Mouse (Mus musculus) limb, embryonic 13.5 days (tissue): Measurements from ENCODE around the gene Hist4h4. TPM values are rescaled to one million over a fixed set of nuclear protein-coding genes. Genes with fewer than 3 reads are reported as not detected.
A peak's percentile ranks its signal among the peaks of the same experiment; 100 is the strongest.
"Not testable (repeated sequence)": the region's sequence is repeated elsewhere in the genome, so short reads cannot be mapped to it uniquely, and the experiment has no call there.

Experiments used
- ATAC-seq: fragments of 200-750 bp; cut with Nextera tagmentation; 2 replicates; pipeline ENCODE4 v1.8.0; 2017; ENCODE audit warnings: low read depth, moderate number of reproducible peaks, moderate TSS enrichment; ENCODE audit not compliant: low FRiP score
- H3K27ac ChIP-seq: fragments of 300-500 bp; sonication (generic); 2 replicates; pipeline ENCODE4 v1.5.1; 2015; ENCODE audit warnings: inconsistent platforms, mild to moderate bottlenecking, moderate library complexity
- H3K27me3 ChIP-seq: fragments of 300-500 bp; sonication (generic); 2 replicates; pipeline ENCODE4 v1.6.1; 2015; ENCODE audit warnings: mild to moderate bottlenecking, inconsistent platforms
- H3K36me3 ChIP-seq: fragments of 300-500 bp; sonication (generic); 2 replicates; pipeline ENCODE4 v1.6.1; 2015; ENCODE audit warnings: inconsistent platforms, mild to moderate bottlenecking, moderate library complexity
- H3K4me1 ChIP-seq: fragments of 300-500 bp; sonication (generic); 2 replicates; pipeline ENCODE4 v1.6.1; 2015; ENCODE audit warnings: inconsistent platforms
- H3K4me2 ChIP-seq: fragments of 300-500 bp; sonication (generic); replicated peaks from 2 replicates; pipeline ENCODE4 v1.6.1; 2015; ENCODE audit warnings: inconsistent platforms, mild to moderate bottlenecking, moderate library complexity
- H3K4me3 ChIP-seq: fragments of 300-500 bp; sonication (generic); 2 replicates; pipeline ENCODE4 v1.5.1; 2015; ENCODE audit warnings: moderate library complexity, mild to moderate bottlenecking, inconsistent platforms
- H3K9ac ChIP-seq: fragments of 300-500 bp; sonication (generic); 2 replicates; pipeline ENCODE4 v1.6.1; 2015; ENCODE audit warnings: mild to moderate bottlenecking, inconsistent platforms
- H3K9me3 ChIP-seq: fragments of 300-500 bp; sonication (generic); 2 replicates; pipeline ENCODE4 v1.6.1; 2016; ENCODE audit warnings: inconsistent platforms
- WGBS: fragments of 180-500 bp; shearing (Covaris S2); methylation state at CpG from one replicate; pipeline ENCODE4 v1.1.7; 2015; 5-methylcytosine and 5-hydroxymethylcytosine counted together
- polyA plus RNA-seq: library from polyadenylated mRNA; unstranded; fragments of >200 nt; fragmentation: Nextera tagmentation; extraction: Ambion mirVana; gene quantifications from 2 replicates; pipeline ENCODE4 v1.2.1, GENCODE M21; 2015

The Hist4h4 gene
- polyA plus RNA-seq, 1 experiment from 2014 or later: 0.74 TPM

DNA sequence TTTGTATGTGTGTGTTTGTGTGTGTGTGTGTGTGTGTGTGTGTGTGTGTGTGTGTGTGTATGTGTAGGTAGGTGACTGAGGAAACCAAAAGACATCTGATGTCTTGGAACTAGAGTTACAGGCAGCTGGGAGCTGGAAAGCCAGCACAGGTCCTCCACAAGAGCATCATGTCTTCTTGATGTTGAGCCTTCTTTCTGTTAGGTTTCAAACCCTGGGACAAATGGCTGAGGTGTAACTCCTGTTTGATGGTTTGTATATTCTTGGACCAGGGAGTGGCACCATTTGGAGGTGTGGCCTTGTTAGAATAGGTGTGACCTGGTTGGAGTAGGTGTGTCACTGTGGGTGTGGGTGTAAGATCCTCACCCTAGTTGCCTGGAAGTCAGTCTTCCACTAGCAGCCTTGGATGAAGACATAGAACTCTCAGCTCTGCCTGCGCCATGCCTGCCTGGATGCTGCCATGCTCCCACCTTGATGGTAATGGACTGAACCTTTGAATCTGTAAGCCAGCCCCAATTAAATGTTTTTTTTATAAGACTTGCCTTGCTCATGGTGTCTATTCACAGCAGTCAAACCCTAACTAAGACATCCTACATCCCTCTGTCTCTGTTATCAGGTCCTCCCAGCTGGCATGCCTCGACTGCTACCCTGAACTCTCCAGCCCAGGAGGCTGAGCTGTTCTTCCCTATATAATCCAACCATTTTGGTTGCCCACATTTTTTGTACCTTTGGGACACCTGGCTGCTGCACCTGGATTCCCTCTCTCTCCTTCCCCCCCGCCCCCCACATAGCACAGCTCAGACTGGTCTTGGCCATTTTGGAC is 6.1 kb downstream of the Hist4h4 start:
- not testable (repeated sequence) for H3K9ac ChIP-seq, H3K4me2 ChIP-seq, H3K27ac ChIP-seq, ATAC-seq, H3K36me3 ChIP-seq, H3K27me3 ChIP-seq, H3K9me3 ChIP-seq, H3K4me3 ChIP-seq
- peaks cover 14% of the 10 kb centered on the region for H3K4me1 ChIP-seq
- 84% methylated on average over 3 of the region's 3 CpGs for WGBS

DNA sequence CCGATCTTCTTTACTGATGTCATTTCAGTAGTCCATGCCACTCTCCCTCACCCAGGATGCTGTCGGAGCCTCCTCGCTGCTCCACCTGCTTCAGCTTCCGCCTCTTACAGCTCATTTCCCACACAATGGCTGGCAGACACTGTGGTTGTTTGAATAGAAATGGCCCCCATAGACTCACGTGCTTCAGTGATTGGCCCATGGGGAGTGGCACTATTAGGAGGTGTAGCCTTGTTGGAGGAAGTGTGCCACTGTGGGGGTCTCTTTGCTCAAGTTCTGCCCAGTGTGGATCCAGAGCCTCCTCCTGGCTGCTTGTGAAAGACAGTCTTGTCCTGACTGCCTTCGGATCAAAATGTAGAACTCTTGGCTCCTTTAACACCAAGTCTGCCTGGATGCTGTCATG is 8.4 kb downstream of the Hist4h4 start:
- Histone ChIP-seq H3K4me2 (no peak overlapping the region), H3K4me1 (peaks cover 14% of the 10 kb centered on the region), H3K9ac (no peak overlapping the region), H3K27me3 (no peaks in the 10 kb centered on the region), H3K36me3 (no peaks in the 10 kb centered on the region), H3K27ac (no peak overlapping the region), H3K4me3 (no peak overlapping the region), H3K9me3 (no peaks in the 10 kb centered on the region)
- 66% methylated on average over 6 of the region's 6 CpGs for WGBS
- 0 out of 2 replicates have a peak, but pooled peaks have one; percentile 29 for ATAC-seq

DNA sequence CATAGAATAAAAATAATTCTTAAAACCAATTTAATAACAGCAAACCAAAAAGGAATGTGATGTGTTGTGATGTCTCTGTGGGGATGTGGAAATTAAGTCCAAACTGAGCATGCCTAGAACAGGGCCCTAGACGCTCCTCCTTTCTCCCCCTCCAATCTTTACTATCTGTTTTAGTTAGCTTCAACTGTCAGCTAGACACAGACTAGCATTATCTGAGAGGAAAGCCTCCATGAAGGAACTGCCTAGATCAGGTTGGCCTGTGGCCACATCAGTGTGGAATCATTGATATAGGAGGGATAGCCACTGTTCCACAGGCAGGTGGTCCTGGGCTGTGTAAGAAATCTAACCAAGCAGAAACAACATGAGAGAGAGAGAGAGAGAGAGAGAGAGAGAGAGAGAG is 9.1 kb downstream of the Hist4h4 start:
- Histone ChIP-seq H3K9me3 (no peaks in the 10 kb centered on the region), H3K4me1 (peaks cover 14% of the 10 kb centered on the region), H3K4me2 (no peak overlapping the region), H3K36me3 (no peaks in the 10 kb centered on the region), H3K4me3 (no peak overlapping the region), H3K27ac (no peak overlapping the region), H3K27me3 (no peaks in the 10 kb centered on the region), H3K9ac (no peak overlapping the region)
- WGBS: 68% methylated on average over 1 of the region's 1 CpGs
- no peak for ATAC-seq

DNA sequence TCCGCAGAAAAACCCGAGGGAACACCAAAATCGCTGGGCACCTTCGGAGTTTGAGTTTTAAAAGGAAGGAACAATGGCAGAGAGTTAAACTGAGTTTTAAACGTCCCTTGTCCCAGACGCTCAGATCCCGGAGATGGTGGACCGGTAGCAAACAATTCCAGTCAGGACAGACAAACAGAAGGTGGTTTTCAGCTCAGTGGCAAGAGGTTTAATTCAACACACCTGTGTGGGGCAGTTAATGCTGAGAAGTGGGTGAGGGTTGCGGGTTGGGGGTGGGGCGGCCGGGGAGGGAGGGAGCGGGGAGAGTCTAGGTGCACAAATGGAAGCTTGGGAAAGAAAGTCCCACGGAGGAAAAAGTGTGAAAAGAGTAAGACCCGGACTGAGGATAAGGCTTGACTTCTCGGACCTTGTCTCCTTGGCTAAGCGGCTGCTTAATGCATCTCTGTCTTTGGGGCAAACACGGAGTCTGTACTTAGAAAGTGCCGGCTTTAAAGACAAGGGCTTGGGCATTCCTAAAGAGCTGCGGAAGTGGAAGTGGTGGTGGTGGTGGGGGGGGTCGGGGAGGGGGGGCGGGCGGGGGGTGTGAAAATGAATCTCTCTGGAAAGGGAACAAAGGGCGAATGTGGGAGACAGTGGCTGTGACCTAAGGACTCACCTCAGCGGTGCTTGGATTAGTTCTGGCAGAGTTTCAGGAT is 10.2 kb downstream of the Hist4h4 start:
- Histone ChIP-seq H3K9me3 (no peaks in the 10 kb centered on the region), H3K27me3 (no peaks in the 10 kb centered on the region), H3K36me3 (no peaks in the 10 kb centered on the region), H3K9ac (peak overlapping the region; percentile 59), H3K4me1 (peaks cover 14% of the 10 kb centered on the region), H3K4me3 (peak overlapping the region; percentile 42), H3K27ac (no peak overlapping the region), H3K4me2 (peak overlapping the region; percentile 76)
- ATAC-seq: 0 out of 2 replicates have a peak, but pooled peaks have one; percentile 33
- under 1% methylated on average over 24 of the region's 24 CpGs for WGBS

GRCm38 (mm10) chr6:136792884-136793758 is 11.1 kb downstream of the Hist4h4 start:
- no peaks in the 10 kb centered on the region for H3K9me3 ChIP-seq
- H3K4me3 ChIP-seq: peak overlapping the region; percentile 42
- peaks cover 14% of the 10 kb centered on the region for H3K4me1 ChIP-seq
- H3K27ac ChIP-seq: no peak overlapping the region
- H3K27me3 ChIP-seq: no peaks in the 10 kb centered on the region
- H3K4me2 ChIP-seq: peak overlapping the region; percentile 76
- no peak overlapping the region for H3K9ac ChIP-seq
- 9% methylated on average over 16 of the region's 16 CpGs for WGBS
- H3K36me3 ChIP-seq: no peaks in the 10 kb centered on the region
- peak; percentile 46; the same call in 1 of the 2 replicates for ATAC-seq

DNA sequence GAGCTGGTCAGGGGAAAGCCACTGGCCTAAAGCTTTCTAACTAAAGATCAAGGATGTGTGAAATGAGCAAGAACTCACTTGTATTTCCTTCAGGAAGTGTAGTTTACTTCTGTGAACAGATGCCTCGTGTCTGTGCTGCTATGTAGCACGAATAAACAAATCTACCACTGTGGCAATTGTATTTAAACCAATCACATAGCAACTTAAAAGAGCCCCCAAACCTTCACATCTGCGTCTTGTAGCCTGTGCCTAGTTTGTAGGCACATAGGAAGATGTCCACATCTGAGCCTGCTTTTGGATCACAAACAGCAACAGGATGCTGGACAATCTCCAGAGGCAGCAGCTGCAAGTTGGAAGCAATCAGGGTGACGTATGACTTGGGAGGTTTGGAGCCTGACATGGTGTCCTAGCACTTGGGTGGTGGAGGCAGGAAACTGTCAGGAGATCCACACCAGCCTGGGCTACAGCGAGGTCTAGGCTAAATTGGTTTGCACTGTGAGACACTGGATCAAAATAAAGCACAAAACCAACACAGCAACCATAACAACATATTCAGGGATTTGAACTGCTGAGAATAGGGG is 14.7 kb downstream of the Hist4h4 start:
- Histone ChIP-seq H3K27ac (no peak overlapping the region), H3K36me3 (no peaks in the 10 kb centered on the region), H3K4me3 (no peak overlapping the region), H3K9me3 (no peaks in the 10 kb centered on the region), H3K4me1 (peaks cover 14% of the 10 kb centered on the region), H3K27me3 (no peaks in the 10 kb centered on the region), H3K4me2 (no peak overlapping the region), H3K9ac (no peak overlapping the region)
- no peak for ATAC-seq
- WGBS: 69% methylated on average over 5 of the region's 5 CpGs

GRCm38 (mm10) chr6:136782761-136783160 is 21.5 kb downstream of the Hist4h4 start:
- WGBS: 72% methylated on average over 9 of the region's 9 CpGs
- no peaks in the 10 kb centered on the region for H3K27me3 ChIP-seq
- no peak overlapping the region for H3K4me3 ChIP-seq
- H3K9ac ChIP-seq: no peak overlapping the region
- H3K4me2 ChIP-seq: no peak overlapping the region
- ATAC-seq: no peak
- H3K36me3 ChIP-seq: no peaks in the 10 kb centered on the region
- H3K9me3 ChIP-seq: no peaks in the 10 kb centered on the region
- H3K27ac ChIP-seq: no peak overlapping the region
- peaks cover 6% of the 10 kb centered on the region; the same call in 1 of the 2 replicates for H3K4me1 ChIP-seq

GRCm38 (mm10) chr6:136782146-136782545 is 22.1 kb downstream of the Hist4h4 start:
- ATAC-seq: no peak
- Histone ChIP-seq H3K9ac (no peak overlapping the region), H3K27ac (no peak overlapping the region), H3K9me3 (no peaks in the 10 kb centered on the region), H3K4me2 (no peak overlapping the region), H3K36me3 (no peaks in the 10 kb centered on the region), H3K4me1 (peaks cover 6% of the 10 kb centered on the region; the same call in 1 of the 2 replicates), H3K4me3 (no peak overlapping the region), H3K27me3 (no peaks in the 10 kb centered on the region)
- 88% methylated on average over 12 of the region's 12 CpGs for WGBS

- no peak within 1 kb of the TSS for H3K27ac ChIP-seq
- H3K27me3 ChIP-seq: no peaks in the 10 kb centered on the region
- peaks cover 6% of the 10 kb centered on the region; the same call in 1 of the 2 replicates for H3K4me1 ChIP-seq
- no peak for ATAC-seq
- no peaks in the 10 kb centered on the region for H3K36me3 ChIP-seq
- 0 out of 2 replicates have a peak within 1 kb of the TSS, but pooled peaks have one; percentile 9 for H3K4me2 ChIP-seq
- H3K4me3 ChIP-seq: no peak within 1 kb of the TSS
- no peaks in the 10 kb centered on the region for H3K9me3 ChIP-seq
- H3K9ac ChIP-seq: no peak within 1 kb of the TSS
- WGBS: 68% methylated on average over 20 of the region's 20 CpGs
Measured at GRCm38 (mm10) chr6:136781377-136781986, 22.7 kb downstream of the Hist4h4 start, which contains the start of gene Gucy2c. TSS of gene Gucy2c (minus strand) at chr6:136781765.

- no peaks in the 10 kb centered on the region for H3K9me3 ChIP-seq
- ATAC-seq: no peak
- WGBS: 89% methylated on average over 1 of the region's 1 CpGs
Measured at GRCm38 (mm10) chr6:136776392-136776791, 27.8 kb downstream of the Hist4h4 start.

GRCm38 (mm10) chr6:136769859-136770258 is 34.4 kb downstream of the Hist4h4 start:
- no peak overlapping the region for H3K9ac ChIP-seq

More at GRCm38 (mm10) chr6:136776392-136776791, 27.8 kb downstream of the Hist4h4 start:
- no peak overlapping the region for H3K27ac ChIP-seq
- H3K36me3 ChIP-seq: no peaks in the 10 kb centered on the region
- no peak overlapping the region for H3K9ac ChIP-seq
- H3K4me2 ChIP-seq: no peak overlapping the region
- no peaks in the 10 kb centered on the region for H3K27me3 ChIP-seq
- no peak overlapping the region for H3K4me3 ChIP-seq
- H3K4me1 ChIP-seq: peaks cover 4% of the 10 kb centered on the region; the same call in 1 of the 2 replicates

More at GRCm38 (mm10) chr6:136769859-136770258, 34.4 kb downstream of the Hist4h4 start:
- Histone ChIP-seq H3K4me2 (no peak overlapping the region), H3K4me1 (no peaks in the 10 kb centered on the region), H3K4me3 (no peak overlapping the region), H3K36me3 (no peaks in the 10 kb centered on the region), H3K27ac (no peak overlapping the region), H3K9me3 (no peaks in the 10 kb centered on the region), H3K27me3 (no peaks in the 10 kb centered on the region)
- WGBS: 85% methylated on average over 7 of the region's 7 CpGs
- no peak for ATAC-seq
